Mouse (Mus musculus) midbrain, embryonic 16.5 days (tissue): Measurements from ENCODE around the gene B4galt2. TPM values are rescaled to one million over a fixed set of nuclear protein-coding genes. Genes with fewer than 3 reads are reported as not detected.
A peak's percentile ranks its signal among the peaks of the same experiment; 100 is the strongest.

Experiments
- ATAC-seq: fragments of 200-750 bp; cut with Nextera tagmentation; 2 replicates; pipeline ENCODE4 v1.8.0; 2017; ENCODE audit warnings: moderate TSS enrichment
- H3K27ac ChIP-seq: fragments of 300-500 bp; sonication (generic); 2 replicates; pipeline ENCODE4 v1.5.1; 2014; ENCODE audit warnings: mild to moderate bottlenecking, low read length, mixed read lengths
- H3K27me3 ChIP-seq: fragments of 300-500 bp; sonication (generic); 2 replicates; pipeline ENCODE4 v1.6.1; 2014; ENCODE audit warnings: low read depth, low read length, mixed read lengths; ENCODE audit not compliant: control insufficient read depth, insufficient read depth
- H3K36me3 ChIP-seq: fragments of 300-500 bp; sonication (generic); 2 replicates; pipeline ENCODE4 v1.6.1; 2014; ENCODE audit warnings: mild to moderate bottlenecking, low read length, moderate library complexity, mixed read lengths; ENCODE audit not compliant: control insufficient read depth, insufficient read depth
- H3K4me1 ChIP-seq: fragments of 300-500 bp; sonication (generic); 2 replicates; pipeline ENCODE4 v1.6.1; 2014; ENCODE audit warnings: mild to moderate bottlenecking, low read length, mixed read lengths; ENCODE audit not compliant: control insufficient read depth, insufficient read depth
- H3K4me2 ChIP-seq: fragments of 300-500 bp; sonication (generic); 2 replicates; pipeline ENCODE4 v1.6.1; 2014; ENCODE audit warnings: mild to moderate bottlenecking, low read length, mixed read lengths
- H3K4me3 ChIP-seq: fragments of 300-500 bp; sonication (generic); 2 replicates; pipeline ENCODE4 v1.5.1; 2014; ENCODE audit warnings: low read depth, mild to moderate bottlenecking, low read length, moderate library complexity, mixed read lengths
- H3K9ac ChIP-seq: fragments of 300-500 bp; sonication (generic); 2 replicates; pipeline ENCODE4 v1.6.1; 2014; ENCODE audit warnings: low read depth, low read length, mixed read lengths
- H3K9me3 ChIP-seq: fragments of 300-500 bp; sonication (generic); replicated peaks from 2 replicates; pipeline ENCODE4 v1.6.1; 2014; ENCODE audit warnings: mild to moderate bottlenecking, low read length, mixed read lengths; ENCODE audit not compliant: control insufficient read depth, poor library complexity, severe bottlenecking
- WGBS: fragments of 180-500 bp; shearing (Covaris S2); extraction: QIAGEN DNeasy Blood & Tissue Kit; methylation state at CpG from one replicate; pipeline ENCODE4 v1.1.7; 2014; 5-methylcytosine and 5-hydroxymethylcytosine counted together
- polyA plus RNA-seq: library from polyadenylated mRNA; unstranded; fragments of >200 nt; fragmentation: Nextera tagmentation; extraction: Ambion mirVana; gene quantifications from 2 replicates; pipeline ENCODE4 v1.2.1, GENCODE M21; 2015

The B4galt2 gene
- 58.8 and 65.5 TPM in 2 replicates for polyA plus RNA-seq

DNA sequence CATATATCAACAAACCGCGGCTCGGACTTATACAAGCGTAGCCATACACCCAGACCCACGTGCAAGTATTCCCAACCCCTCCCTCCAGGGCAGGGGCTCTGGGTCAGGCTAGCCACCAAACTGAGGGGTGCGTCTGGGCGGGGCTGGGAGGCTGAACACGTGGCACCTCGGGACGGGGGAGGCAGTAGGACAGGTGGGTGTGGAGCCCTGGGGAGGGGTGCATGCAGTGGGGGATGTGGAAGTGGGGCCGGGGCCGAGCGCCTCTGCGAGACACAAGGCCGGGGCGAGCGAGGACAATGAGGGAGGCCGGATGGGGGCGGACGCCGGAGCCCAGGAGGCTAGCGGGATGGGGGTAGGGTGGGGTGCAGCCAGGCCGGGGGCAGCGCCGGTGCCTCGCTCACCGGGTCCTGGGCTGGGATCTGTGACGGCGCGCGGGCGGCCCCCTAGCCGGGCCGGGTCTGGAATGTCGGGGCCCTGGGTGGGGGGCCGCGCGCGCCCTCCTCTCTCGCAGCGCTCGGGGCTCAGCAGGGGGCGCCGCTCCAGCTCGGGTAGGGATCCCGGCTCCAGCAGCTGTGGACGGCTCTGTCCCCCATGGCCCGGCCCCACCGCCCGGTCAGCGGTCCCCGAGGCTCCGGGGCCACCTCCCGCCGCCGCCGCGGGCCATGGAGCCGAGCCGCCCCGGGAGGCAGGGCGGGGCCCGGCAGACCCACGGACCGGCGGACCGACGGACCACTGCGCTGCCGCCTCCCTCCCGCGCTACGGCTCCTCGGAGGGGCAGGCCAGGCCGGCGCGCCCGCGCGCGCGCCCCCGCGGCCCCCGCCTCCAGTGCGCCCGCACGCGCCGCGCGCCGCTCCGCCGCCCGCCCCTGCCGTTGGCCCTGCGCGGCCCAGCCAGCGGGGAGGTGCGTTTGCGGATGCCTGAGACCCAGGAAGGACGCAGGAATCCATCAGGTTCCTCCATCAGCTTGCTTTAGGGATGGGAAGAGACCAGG, at the start of gene B4galt2:
TSS of gene B4galt2 (minus strand) at position 787 of the 991 bp plus-strand sequence.
- Histone ChIP-seq H3K9me3 (no peaks in the 10 kb centered on the region), H3K27ac (peak within 1 kb of the TSS; percentile 83), H3K9ac (peak within 1 kb of the TSS; percentile 98), H3K36me3 (peaks cover 13% of the 10 kb centered on the region; the same call in 1 of the 2 replicates), H3K4me1 (peaks cover 52% of the 10 kb centered on the region), H3K4me3 (peak within 1 kb of the TSS; percentile 82), H3K4me2 (peak within 1 kb of the TSS; percentile 81), H3K27me3 (no peaks in the 10 kb centered on the region)
- peak; percentile 46 for ATAC-seq
- WGBS = 0% methylated on average over 67 of the region's 103 CpGs

DNA sequence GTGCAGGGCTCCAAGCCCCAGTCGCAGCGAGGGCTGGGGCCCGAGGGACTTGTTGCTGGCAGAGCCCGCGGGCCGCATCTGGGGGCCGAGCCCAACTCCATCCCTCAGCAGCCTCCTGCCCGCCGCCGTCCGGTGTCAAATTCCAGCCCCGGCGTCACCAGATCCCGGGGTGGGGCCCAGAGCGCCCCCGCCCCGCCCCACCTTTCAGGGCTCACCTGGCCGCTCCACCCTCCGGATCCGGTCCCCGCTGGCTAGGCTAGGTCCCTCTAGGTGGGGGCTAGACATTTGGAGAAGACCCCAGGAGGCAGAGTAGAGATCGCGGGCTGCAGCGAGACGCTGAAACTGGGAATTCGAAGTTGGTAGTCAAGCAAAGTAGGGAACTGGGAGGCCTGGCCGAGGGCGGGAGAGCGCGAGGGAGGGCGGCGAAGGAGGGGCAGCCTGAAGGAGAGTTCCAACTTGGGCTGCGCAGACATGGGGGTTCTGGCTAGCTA, 46.1 kb upstream of the B4galt2 start, which contains the start of gene Artn:
TSS of gene Artn (minus strand) at position 373 of the 491 bp plus-strand sequence.
- no peak within 1 kb of the TSS for H3K27ac ChIP-seq
- ATAC-seq = no peak
- H3K9ac ChIP-seq = peak within 1 kb of the TSS; percentile 38; the same call in 1 of the 2 replicates
- under 1% methylated on average over 32 of the region's 33 CpGs for WGBS
- H3K36me3 ChIP-seq = peaks cover 2% of the 10 kb centered on the region; the same call in 1 of the 2 replicates
- peak within 1 kb of the TSS; percentile 23 for H3K4me3 ChIP-seq
- H3K27me3 ChIP-seq = peaks cover 31% of the 10 kb centered on the region
- peaks cover 9% of the 10 kb centered on the region for H3K4me1 ChIP-seq
- no peaks in the 10 kb centered on the region for H3K9me3 ChIP-seq
- peak within 1 kb of the TSS; percentile 50 for H3K4me2 ChIP-seq

- no peaks in the 10 kb centered on the region for H3K9me3 ChIP-seq
- no peak overlapping the region for H3K27ac ChIP-seq
- no peak overlapping the region for H3K4me3 ChIP-seq
- H3K4me2 ChIP-seq = peak overlapping the region; percentile 50
- peaks cover 9% of the 10 kb centered on the region for H3K4me1 ChIP-seq
- H3K9ac ChIP-seq = no peak overlapping the region
- H3K27me3 ChIP-seq = peaks cover 31% of the 10 kb centered on the region
- WGBS = 3% methylated on average over 13 of the region's 13 CpGs
- peak; percentile 5; the same call in 1 of the 2 replicates for ATAC-seq
- H3K36me3 ChIP-seq = peaks cover 2% of the 10 kb centered on the region; the same call in 1 of the 2 replicates
Measured at GRCm38 (mm10) chr4:117928699-117929241, 45.5 kb upstream of the B4galt2 start.

DNA sequence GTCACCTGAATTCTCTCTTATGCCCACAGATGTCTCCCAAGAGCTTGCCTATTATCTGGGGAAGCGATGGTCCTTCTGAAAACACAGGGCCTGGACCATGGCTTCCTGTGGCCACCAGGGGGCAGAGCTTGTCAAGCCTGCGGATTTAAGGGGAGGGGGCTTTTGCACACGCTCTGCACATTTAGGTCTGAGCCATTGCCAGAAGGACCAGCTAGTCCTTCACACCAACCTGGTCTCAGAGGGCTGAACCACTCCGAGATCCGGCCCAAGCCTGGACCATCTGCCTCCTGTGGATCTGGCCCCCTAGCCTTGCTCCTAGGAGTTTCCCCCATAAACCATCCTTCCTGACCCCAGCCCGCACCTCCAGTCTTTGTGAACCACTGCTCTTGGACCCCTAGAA, 44.9 kb upstream of the B4galt2 start:
- Histone ChIP-seq H3K27me3 (peaks cover 31% of the 10 kb centered on the region), H3K4me2 (no peak overlapping the region), H3K9me3 (no peaks in the 10 kb centered on the region), H3K27ac (no peak overlapping the region), H3K4me1 (peaks cover 9% of the 10 kb centered on the region), H3K9ac (no peak overlapping the region), H3K4me3 (no peak overlapping the region), H3K36me3 (peaks cover 2% of the 10 kb centered on the region; the same call in 1 of the 2 replicates)
- ATAC-seq = peak; percentile 40
- WGBS = 14% methylated on average over 6 of the region's 6 CpGs

DNA sequence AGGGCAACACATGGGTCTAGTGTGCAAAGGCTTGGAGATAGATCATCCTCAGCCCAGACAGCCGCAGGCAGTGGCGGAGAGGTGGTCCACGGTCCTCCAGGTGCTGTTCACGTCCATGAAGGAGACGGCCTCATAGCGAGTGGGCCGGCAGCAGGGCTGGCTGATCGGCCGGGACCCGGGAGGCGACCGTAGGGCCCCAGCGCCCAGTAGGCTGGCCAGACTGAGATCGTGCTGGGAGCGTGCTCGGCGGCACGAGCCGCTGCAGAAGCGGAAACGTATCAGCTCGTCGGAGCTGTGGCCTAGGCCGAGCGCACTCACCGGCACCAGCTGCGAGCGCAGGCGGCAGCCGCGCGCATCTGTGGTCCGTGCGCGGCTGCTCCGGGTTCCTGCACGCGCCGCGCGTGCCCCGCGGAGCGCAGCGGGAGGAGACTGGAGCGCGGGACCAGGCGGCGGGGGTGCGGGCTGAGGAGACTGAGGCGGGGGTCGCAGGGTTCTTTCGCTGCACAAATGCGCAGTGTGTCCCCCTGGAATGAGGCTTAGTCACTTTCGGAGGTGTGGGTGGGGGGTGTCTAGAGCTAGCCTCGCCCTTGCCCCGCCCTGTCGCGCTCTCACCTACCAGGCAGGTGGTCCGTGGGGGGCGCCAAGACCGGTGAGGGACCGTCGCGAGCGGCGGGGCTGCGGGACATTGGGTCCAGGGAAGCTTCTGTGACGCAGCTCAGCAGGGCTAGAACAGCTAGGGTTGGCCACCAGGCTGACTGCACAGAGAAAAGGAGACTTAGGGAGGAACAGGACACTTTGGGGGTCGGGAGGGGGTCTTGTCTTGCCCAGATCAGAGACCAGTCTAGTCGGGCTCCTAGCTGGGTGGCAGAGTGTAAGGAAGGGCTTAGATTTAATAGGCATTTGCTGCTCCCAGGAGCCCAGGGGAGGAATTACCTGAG, 43.5 kb upstream of the B4galt2 start:
- Histone ChIP-seq H3K9ac (peak overlapping the region; percentile 78), H3K36me3 (no peaks in the 10 kb centered on the region), H3K9me3 (no peaks in the 10 kb centered on the region), H3K27me3 (peaks cover 31% of the 10 kb centered on the region), H3K4me2 (peak overlapping the region; percentile 92), H3K27ac (no peak overlapping the region), H3K4me3 (peak overlapping the region; percentile 43), H3K4me1 (peaks cover 9% of the 10 kb centered on the region)
- peak; percentile 79 for ATAC-seq
- WGBS = 1% methylated on average over 59 of the region's 71 CpGs

DNA sequence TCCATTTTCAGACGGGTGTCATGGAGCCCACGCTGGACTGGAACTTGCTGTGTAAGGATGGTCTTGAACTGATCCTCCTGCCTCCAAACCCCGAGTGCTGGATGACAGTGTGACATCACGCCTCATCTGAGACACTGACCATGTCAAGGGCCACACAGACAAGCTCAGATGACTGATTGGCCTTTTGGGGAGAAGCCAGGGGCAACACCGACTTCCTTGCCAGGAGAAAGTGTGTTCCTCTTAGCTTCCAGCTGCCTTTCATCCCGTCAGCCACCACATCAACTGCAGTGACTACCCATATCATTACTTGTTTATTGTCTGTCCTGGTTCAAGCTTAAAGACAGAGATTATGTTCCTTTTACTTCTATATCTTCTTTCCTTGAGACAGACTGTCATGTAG, 41.6 kb upstream of the B4galt2 start:
- Histone ChIP-seq H3K4me2 (no peak overlapping the region), H3K4me1 (peaks cover 9% of the 10 kb centered on the region), H3K4me3 (no peak overlapping the region), H3K36me3 (no peaks in the 10 kb centered on the region), H3K9me3 (no peaks in the 10 kb centered on the region), H3K9ac (no peak overlapping the region), H3K27me3 (peaks cover 24% of the 10 kb centered on the region), H3K27ac (no peak overlapping the region)
- 69% methylated on average over 4 of the region's 6 CpGs for WGBS
- ATAC-seq = no peak

DNA sequence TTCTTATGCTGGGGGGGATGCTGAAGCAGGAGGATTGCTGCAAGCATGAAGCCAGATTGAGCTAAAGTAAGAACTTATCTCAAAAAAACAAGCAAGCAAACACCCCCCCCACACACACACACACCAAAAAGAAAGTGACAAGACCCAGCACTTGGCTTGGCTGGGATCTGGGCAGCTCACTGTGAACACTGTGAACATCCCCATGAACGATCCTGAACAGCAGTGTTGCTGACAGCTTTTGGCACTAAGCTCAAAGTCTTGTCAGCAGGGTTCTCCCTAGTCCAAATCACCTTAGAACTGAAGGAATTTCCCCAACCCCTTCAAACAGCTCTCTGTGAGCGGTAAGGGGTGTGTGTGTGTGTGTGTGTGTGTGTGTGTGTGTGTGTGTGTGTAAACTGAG, 40.2 kb upstream of the B4galt2 start:
- Histone ChIP-seq H3K4me2 (no peak overlapping the region), H3K4me3 (no peak overlapping the region), H3K27me3 (peaks cover 11% of the 10 kb centered on the region), H3K9me3 (no peaks in the 10 kb centered on the region), H3K9ac (no peak overlapping the region), H3K27ac (no peak overlapping the region), H3K36me3 (no peaks in the 10 kb centered on the region), H3K4me1 (peaks cover 2% of the 10 kb centered on the region; the same call in 1 of the 2 replicates)
- WGBS = 46% methylated on average over 2 of the region's 2 CpGs
- ATAC-seq = no peak

DNA sequence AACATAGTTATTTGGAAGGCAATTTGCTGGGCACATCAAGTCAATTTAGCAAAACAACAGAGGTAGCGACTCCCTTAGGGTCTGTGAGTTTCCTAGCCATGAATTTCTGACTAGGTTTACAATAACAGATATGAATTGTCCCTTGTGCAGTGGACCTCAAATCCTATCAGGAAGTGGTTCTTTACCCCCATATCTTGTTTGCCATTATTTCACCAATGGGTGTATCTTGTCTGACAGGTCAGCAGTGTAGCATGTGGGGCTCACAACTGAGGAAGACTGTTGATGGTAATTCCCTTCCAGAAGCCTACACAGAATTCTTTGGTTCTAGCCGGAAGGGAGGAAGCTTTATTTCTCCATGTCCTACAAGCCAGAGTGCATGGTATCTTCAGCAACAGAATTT, 38.1 kb upstream of the B4galt2 start:
- no peak for ATAC-seq
- Histone ChIP-seq H3K4me2 (no peak overlapping the region), H3K9ac (no peak overlapping the region), H3K36me3 (no peaks in the 10 kb centered on the region), H3K4me1 (no peaks in the 10 kb centered on the region), H3K9me3 (no peaks in the 10 kb centered on the region), H3K4me3 (no peak overlapping the region), H3K27ac (no peak overlapping the region), H3K27me3 (peaks cover 9% of the 10 kb centered on the region)
- 93% methylated on average over 2 of the region's 2 CpGs for WGBS
